Mouse (Mus musculus) Patski (cell line): ENCODE results near the gene Csgalnact2. TPM values are rescaled to one million over a fixed set of nuclear protein-coding genes. Genes with fewer than 3 reads are reported as not detected.

Experiments used
- ATAC-seq: fragments of 100-300 bp; one replicate; pipeline ENCODE4 v1.8.0; 2021
- CTCF ChIA-PET: fragments of 350-600 bp; sonication (Branson Sonifier 250); formaldehyde crosslinking; loops from one replicate; lab custom pipeline; 2022; ENCODE audit warnings: inconsistent platforms; lab: Charles Lee
- POLR2A ChIA-PET: fragments of 350-600 bp; sonication (Branson Sonifier 250); formaldehyde crosslinking; loops from one replicate; lab custom pipeline; 2022; ENCODE audit warnings: antibody characterized with exemption, inconsistent platforms; lab: Charles Lee
- DNase-seq: peaks from one replicate; pipeline ENCODE4 v3.0.0-alpha.2; 2011; ENCODE audit warnings: low read depth, low spot score
- H3K27me3 ChIP-seq: fragments of 371-371 bp; one replicate; pipeline ENCODE4 v1.5.1; 2021
- CTCF ChIP-seq: fragments of 100-300 bp; IDR thresholded peaks from one replicate; pipeline ENCODE4 v1.5.1; 2021
- in situ Hi-C: fragments of 300-500 bp; cut with MboI; formaldehyde crosslinking; loops from 3 replicates; pipeline ENCODE4 v1.11.1; 2018; ENCODE audit warnings: low pct_unique_long_range_greater_than_20kb, mixed read lengths
- polyA plus RNA-seq: library from polyadenylated mRNA; unstranded; gene quantifications from one replicate; pipeline ENCODE4 v1.2.3, GENCODE M21; 2021

Csgalnact2 gene
- polyA plus RNA-seq, 1 experiment from 2014 or later: 11.7 TPM

DNA sequence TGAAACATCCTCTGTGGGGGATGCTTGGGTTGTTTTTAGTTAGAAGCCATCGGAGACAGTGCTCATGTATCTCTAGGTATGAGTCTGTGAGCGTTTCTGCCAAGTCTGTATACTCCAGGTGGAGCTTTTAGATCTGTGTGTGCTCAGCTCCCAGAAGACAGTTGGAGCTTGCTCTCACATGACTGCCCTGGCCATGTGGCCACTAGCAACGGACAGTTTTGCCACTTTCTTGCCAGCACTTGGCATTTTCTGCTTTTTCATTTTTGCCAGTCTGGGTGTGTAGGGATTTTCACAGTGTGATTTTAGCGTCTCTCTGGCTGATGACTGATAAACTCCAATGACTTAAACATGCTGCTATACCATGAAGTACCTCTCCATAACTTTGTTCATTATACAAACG lies 75.7 kb downstream of the Csgalnact2 start:
- in situ Hi-C loops: no loop called here
- peaks cover 15% of the 10 kb centered on the region for H3K27me3 ChIP-seq
- TF ChIP-seq CTCF: no peak
- DNase-seq: no peak
- POLR2A ChIA-PET: no interaction called here
- ATAC-seq: no peak
- CTCF ChIA-PET: no interaction called here

DNA sequence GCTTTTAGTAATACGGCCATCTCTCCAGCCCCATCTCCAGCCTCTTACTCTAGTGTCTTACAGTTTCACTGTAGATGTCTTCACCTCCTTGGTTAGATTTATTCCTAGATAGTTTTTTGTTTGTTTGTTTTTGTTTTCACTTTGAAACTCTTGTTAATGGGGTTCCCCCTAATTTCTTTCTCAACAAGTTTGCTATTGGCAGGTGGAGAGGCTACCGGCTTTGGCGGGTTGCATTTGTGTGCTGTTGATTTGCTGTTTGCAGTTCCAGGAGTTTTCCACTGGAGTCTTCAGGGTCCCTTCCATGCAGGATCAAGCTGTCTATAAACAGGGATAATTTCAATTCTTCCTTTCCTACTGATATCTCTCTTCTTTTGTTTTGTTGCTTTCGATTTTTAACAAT lies 77.7 kb downstream of the Csgalnact2 start:
- TF ChIP-seq CTCF: no peak
- no peak for ATAC-seq
- POLR2A ChIA-PET: no interaction called here

More for the DNA sequence above, 77.7 kb downstream of the Csgalnact2 start:
- CTCF ChIA-PET: no interaction called here
- DNase-seq: no peak
- H3K27me3 ChIP-seq: peaks cover 6% of the 10 kb centered on the region
- in situ Hi-C loops: no loop called here

Other genes starting within 250 kb of the Csgalnact2 start
- gene Hnrnpf, start 238.8 kb downstream of the Csgalnact2 start, polyA plus RNA-seq: 521 TPM
- 0.28 TPM for gene Fxyd4, start 201.4 kb downstream of the Csgalnact2 start, polyA plus RNA-seq
- gene Rasgef1a, start 127.7 kb downstream of the Csgalnact2 start, polyA plus RNA-seq: 0.05 TPM
- 0.10 TPM for gene Ret, start 58.6 kb upstream of the Csgalnact2 start, polyA plus RNA-seq